Mouse (Mus musculus) bone marrow, adult 2 months (tissue): Measurements from ENCODE around the gene Gm47841. TPM values are rescaled to one million over a fixed set of nuclear protein-coding genes. Genes with fewer than 3 reads are reported as not detected.

Experiments
- H3K27ac ChIP-seq: fragments of 200-500 bp; 2 replicates; pipeline ENCODE4 v1.5.1; 2012; ENCODE audit warnings: low read depth, mild to moderate bottlenecking, control low read depth, inconsistent platforms, low read length; ENCODE audit not compliant: control insufficient read depth, poor library complexity, insufficient read depth
- H3K4me1 ChIP-seq: fragments of 200-500 bp; 2 replicates; pipeline ENCODE4 v1.6.1; 2011; ENCODE audit warnings: low read length; ENCODE audit not compliant: control insufficient read depth, insufficient read depth
- H3K4me3 ChIP-seq: fragments of 200-500 bp; replicated peaks from 2 replicates; pipeline ENCODE3; 2011; ENCODE audit warnings: mild to moderate bottlenecking, low read depth, low read length, control low read depth; ENCODE audit not compliant: control insufficient read depth
- CTCF ChIP-seq: fragments of 200-500 bp; IDR thresholded peaks from 2 replicates; pipeline ENCODE4 v1.5.1; 2011; ENCODE audit warnings: low read length, control low read depth; ENCODE audit not compliant: control insufficient read depth, insufficient read depth
- POLR2A ChIP-seq: fragments of 200-500 bp; IDR thresholded peaks from 2 replicates; pipeline ENCODE4 v1.6.1; 2011; ENCODE audit warnings: low read depth, mild to moderate bottlenecking, control low read depth, low read length, borderline replicate concordance; ENCODE audit not compliant: control insufficient read depth
- WGBS: fragments of 180-500 bp; shearing (Covaris S2); methylation state at CpG from one replicate; pipeline ENCODE4 v1.1.7; 2018; 5-methylcytosine and 5-hydroxymethylcytosine counted together
- polyA plus RNA-seq: library from polyadenylated mRNA; stranded (reverse); fragments of >200 nt; gene quantifications from 2 replicates; pipeline ENCODE4 v1.2.4, GENCODE M21; 2011; ENCODE audit warnings: low replicate concordance; ENCODE audit not compliant: missing spikeins, insufficient read depth, insufficient read length

The Gm47841 gene
- polyA plus RNA-seq, 1 experiment = not detected

DNA sequence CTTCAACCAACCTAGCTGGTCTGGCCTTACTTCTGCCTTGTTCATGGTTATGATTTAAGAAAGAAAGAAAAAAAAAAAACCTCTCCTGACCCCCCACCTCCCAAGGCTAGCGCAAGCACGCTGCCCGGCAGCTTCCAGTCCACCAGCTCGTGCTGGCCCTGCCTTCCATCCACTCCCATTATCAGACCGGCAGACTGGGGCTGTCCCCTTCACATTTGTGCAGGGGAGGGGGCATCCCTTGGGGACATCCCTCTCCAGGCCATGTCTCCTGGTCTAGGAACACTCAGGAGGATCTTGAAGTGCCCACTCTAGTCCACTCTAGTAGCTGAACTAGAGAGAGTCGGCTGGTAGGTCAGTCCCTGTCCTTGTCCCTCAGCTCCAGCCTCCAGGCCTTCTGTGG lies 2.7 kb downstream of the Gm47841 start:
- H3K4me1 ChIP-seq = no peaks in the 10 kb centered on the region
- no peak for TF ChIP-seq CTCF
- TF ChIP-seq POLR2A = no peak
- H3K27ac ChIP-seq = no peak overlapping the region
- no peak overlapping the region for H3K4me3 ChIP-seq
- WGBS = 55% methylated on average over 6 of the region's 6 CpGs

DNA sequence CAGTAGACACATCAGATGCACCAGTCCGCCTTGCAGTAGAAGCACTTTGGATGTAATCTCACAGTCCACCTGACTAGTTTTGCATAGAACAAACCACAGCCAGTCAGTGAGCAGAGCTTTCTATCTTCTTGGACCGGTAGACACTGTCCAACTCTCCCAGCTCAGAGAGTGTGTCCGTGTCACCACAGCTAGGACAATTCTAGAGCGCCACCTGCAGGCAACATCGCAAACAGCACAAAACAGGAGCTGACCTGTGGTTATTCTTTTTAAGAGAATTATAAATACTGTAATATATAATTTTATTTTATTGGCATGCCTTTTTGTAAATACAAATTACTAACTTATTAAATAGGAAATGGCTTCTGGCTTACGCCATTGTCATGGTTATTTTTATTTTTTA lies 4.6 kb downstream of the Gm47841 start:
- WGBS = 23% methylated on average over 6 of the region's 6 CpGs
- Histone ChIP-seq H3K4me3 (no peak overlapping the region), H3K27ac (no peak overlapping the region), H3K4me1 (no peaks in the 10 kb centered on the region)
- no peak for TF ChIP-seq POLR2A
- peak; percentile 68; the same call in 1 of the 2 replicates for TF ChIP-seq CTCF

DNA sequence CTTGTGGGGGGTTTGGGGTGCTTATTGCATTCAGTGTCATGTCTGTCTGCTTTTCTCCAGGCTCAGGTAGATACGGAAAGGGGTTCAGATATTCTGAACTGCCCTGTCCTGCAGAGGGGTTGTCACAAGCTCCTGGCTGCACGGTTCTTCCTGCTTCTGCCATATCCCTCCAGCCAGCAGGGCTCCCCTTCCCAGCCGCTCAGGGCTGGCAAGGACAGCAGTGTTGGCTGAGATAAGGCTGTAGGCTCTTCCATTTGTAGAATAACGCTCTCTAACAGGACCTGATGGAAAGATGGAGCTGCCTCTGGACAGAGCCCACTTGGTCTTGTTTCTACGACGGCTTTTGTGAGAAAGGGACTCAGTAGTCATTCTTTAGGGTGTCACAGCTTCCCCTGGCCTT lies 5.2 kb downstream of the Gm47841 start:
- Histone ChIP-seq H3K4me3 (no peak overlapping the region), H3K4me1 (no peaks in the 10 kb centered on the region), H3K27ac (no peak overlapping the region)
- TF ChIP-seq POLR2A = no peak
- TF ChIP-seq CTCF = no peak
- 48% methylated on average over 6 of the region's 6 CpGs for WGBS

DNA sequence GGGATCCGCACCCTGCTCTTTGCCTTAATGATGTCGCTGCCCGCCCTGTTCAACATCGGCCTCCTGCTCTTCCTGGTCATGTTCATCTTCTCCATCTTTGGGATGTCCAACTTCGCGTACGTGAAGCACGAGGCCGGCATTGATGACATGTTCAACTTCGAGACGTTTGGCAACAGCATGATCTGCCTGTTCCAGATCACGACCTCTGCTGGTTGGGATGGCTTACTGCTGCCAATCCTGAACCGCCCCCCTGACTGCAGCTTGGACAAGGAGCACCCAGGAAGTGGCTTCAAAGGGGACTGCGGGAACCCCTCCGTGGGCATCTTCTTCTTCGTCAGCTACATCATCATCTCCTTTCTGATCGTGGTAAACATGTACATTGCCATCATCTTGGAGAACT lies 7.5 kb downstream of the Gm47841 start:
- Histone ChIP-seq H3K4me1 (no peaks in the 10 kb centered on the region), H3K4me3 (no peak overlapping the region), H3K27ac (no peak overlapping the region)
- TF ChIP-seq CTCF (peak; percentile 25; the same call in 1 of the 2 replicates), POLR2A (no peak)
- WGBS = 42% methylated on average over 17 of the region's 17 CpGs

DNA sequence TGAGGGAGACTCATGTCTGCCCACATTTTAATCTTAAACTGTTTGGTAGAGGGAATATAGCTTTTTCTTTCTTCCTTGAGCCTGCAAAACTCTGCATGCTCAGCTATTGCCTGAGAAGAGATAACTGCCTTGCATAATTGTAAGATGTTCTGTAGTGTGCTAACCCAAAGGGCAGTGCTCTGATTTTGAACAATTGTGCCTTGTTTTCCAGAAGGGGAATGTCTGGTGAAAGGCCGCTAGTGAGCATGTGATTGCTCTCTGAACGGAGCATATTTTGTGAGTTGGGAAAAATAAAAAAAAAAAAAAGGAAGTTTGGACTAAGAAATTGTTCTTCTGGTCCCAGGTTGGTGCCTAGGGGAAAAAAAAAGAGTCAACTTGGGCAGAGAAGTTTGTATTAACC lies 18.2 kb downstream of the Gm47841 start:
- no peaks in the 10 kb centered on the region for H3K4me1 ChIP-seq
- H3K27ac ChIP-seq = no peak overlapping the region
- no peak for TF ChIP-seq POLR2A
- TF ChIP-seq CTCF = no peak
- H3K4me3 ChIP-seq = no peak overlapping the region
- 67% methylated on average over 2 of the region's 2 CpGs for WGBS

DNA sequence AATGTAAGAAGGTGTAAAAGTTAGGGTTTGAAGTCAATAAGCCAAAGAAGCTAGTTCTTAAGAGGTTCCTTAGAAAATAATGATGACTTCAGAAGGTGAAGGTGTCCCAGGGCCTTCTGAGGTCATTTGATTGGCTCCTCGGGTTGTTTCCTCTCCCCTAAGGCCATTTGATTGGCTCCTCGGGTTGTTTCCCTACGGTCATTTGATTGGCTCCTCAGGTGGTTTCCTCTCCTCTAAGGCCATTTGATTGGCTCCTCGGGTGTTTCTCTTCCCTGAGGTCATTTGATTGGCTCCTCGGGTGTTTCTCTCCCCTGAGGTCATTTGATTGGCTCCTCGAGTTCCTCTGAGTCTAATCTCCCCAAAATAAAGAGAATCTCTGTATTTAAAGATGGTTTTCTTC lies 35.8 kb downstream of the Gm47841 start:
- H3K27ac ChIP-seq = no peak overlapping the region
- 70% methylated on average over 6 of the region's 6 CpGs for WGBS
- no peak overlapping the region for H3K4me3 ChIP-seq
- H3K4me1 ChIP-seq = no peaks in the 10 kb centered on the region; the same call in 1 of the 2 replicates
- TF ChIP-seq CTCF = no peak

DNA sequence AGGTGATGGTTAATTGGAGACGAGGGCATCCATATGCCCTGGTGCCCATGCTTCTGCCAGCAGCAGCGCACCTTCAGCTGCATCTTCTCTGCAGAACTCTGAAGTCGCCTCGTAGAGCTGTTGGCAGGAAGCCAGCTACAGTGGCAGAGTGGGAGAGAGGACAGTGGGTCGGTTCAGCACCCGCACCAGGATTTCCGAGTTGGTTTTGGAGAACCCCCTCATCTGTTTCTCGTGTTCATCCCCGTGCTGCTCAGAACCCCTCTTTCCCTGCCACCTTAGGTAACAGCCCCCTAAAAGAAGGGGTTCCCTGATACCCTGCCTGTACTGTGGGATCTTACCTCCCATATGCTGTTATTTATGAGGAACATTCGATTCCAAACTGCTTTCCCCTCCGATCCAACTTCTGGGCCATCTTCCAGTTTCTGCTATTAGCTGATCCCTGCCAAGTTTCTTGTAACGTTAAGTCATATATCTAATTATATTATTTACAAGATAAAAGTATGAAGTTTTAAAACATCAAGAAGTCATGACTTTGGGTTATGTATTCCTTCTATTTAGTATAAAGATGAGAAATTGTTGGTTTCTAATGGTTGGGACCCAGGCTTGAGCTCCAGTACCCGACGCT lies 38.7 kb downstream of the Gm47841 start:
- Histone ChIP-seq H3K4me3 (no peak overlapping the region), H3K4me1 (no peaks in the 10 kb centered on the region; the same call in 1 of the 2 replicates), H3K27ac (no peak overlapping the region)
- TF ChIP-seq POLR2A = no peak
- no peak for TF ChIP-seq CTCF
- 71% methylated on average over 14 of the region's 14 CpGs for WGBS

DNA sequence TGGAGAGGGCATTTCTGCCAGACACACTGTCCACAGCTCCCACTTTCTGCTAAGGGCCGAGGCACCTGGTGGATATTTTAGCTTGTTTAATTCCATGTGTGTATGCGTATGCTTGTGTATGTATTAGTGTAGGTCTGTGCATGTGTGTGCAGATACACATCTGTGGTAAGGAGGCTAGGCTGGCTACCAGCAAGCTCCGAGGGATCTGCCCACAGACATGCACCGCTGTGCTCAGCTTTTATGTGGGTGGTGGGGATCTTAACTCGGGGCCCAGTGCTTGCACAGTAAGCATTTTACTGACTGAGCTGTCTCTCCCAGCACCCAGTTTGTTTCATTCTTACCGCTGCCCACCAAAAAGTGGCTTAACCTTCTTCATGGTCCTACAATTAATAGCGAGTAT lies 40.0 kb downstream of the Gm47841 start:
- Histone ChIP-seq H3K27ac (no peak overlapping the region), H3K4me3 (no peak overlapping the region), H3K4me1 (no peaks in the 10 kb centered on the region; the same call in 1 of the 2 replicates)
- WGBS = 66% methylated on average over 7 of the region's 7 CpGs
- TF ChIP-seq CTCF (no peak), POLR2A (no peak)

DNA sequence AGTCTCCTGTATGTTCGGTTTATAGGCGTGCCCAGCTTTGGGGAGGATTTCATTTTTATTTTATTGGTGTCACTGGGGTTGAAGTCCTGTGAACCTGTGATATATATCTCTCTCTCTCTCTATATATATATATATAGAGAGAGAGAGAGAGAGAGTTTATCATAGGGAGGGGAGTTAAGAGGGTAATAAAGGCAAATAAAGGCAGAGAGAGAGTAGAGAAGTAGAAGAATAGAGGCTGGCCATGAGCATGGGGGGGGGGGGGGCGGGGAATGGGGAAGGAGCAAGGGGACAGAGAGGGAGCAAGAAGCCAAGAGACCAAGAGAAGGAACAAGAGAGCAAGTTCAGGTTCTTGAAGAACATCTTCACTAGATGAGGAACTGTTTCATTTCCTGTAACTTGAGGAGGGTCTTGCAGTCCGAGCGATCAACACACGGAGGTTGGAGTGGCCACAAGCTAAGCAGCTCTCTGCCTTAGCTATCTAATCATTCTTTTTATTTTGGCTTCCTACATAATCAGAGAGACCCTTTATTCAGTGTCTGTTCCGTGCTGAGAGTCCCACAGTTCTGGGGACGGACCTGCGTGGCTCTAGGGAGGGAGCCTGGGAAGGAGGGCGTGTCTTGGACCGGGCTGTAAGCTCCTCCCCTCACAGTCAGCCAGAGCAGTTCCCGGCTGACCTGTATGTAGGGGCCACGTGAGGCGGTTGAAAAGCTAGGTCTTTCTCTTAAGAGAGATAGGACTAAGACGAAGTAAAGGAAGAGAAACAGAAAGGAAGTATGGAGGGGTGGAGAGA lies 40.8 kb downstream of the Gm47841 start:
- no peak for TF ChIP-seq CTCF
- no peak for TF ChIP-seq POLR2A
- WGBS = 11% methylated on average over 14 of the region's 15 CpGs
- Histone ChIP-seq H3K4me3 (no peak overlapping the region), H3K4me1 (no peaks in the 10 kb centered on the region; the same call in 1 of the 2 replicates), H3K27ac (no peak overlapping the region)
